In genomic region chr8:112049984-112050383, GRCm38 (mm10) we compare ENCODE assay signal across 26 mouse cellular contexts. TPM values are rescaled to one million over a fixed set of nuclear protein-coding genes. Genes with fewer than 3 reads are reported as not detected.
A peak's percentile ranks its signal among the peaks of the same experiment; 100 is the strongest.
DNase-seq lines count a peak whose midpoint lies in the region; ATAC-seq and TF ChIP-seq lines count a peak whose summit lies in the region.
"Had no signal": no experiment of that assay in that cellular context is flagged by ENCODE, and none has a peak within 500 bp of the region (broad histone marks: within the 10 kb centered on the region; RNA-seq: fewer than 3 reads in every experiment).

No protein-coding gene starts in this region.

- no peaks in the 10 kb centered on the region for H3K9me3 ChIP-seq in forebrain, postnatal 0 days (ENCODE audit: low read length)
- H3K9me3 ChIP-seq in forebrain, embryonic 16.5 days (ENCODE audit: control insufficient read depth, low read length): no peaks in the 10 kb centered on the region
- H3K9me3 ChIP-seq in ES-Bruce4 (replicated peaks; ENCODE audit: control insufficient read depth, insufficient read depth, low read length, poor library complexity, severe bottlenecking): no peaks in the 10 kb centered on the region
- H3K9me3 ChIP-seq: embryonic facial prominence, embryonic 13.5 days; hindbrain, embryonic 12.5 days; intestine, embryonic 15.5 days had no signal

- no peak overlapping the region for H3K27ac ChIP-seq in forebrain, postnatal 0 days (ENCODE audit: low read depth, low read length)
- no peak overlapping the region for H3K27ac ChIP-seq in forebrain, embryonic 16.5 days (ENCODE audit: low read length)
- H3K27ac ChIP-seq in left cerebral cortex, adult 2 months: no peak overlapping the region
- H3K27ac ChIP-seq in ES-Bruce4 (ENCODE audit: insufficient read depth, low read length): no peak overlapping the region
- H3K27ac ChIP-seq in testis, adult 2 months (ENCODE audit: control insufficient read depth, insufficient read depth, low read depth, low read length): no peak overlapping the region
- H3K27ac ChIP-seq: embryonic facial prominence, embryonic 13.5 days; hindbrain, embryonic 12.5 days; intestine, embryonic 15.5 days; limb, embryonic 13.5 days had no signal

- intact Hi-C loops in left cerebral cortex, adult 2 months (cut with DNase I): loop anchor here (5.0 kb wide), 1 partner anchor 922 kb away; no protein-coding TSS in a partner anchor
- intact Hi-C loops in left cerebral cortex, postnatal 14 days (cut with DNase I): loop anchor here (5.0 kb wide), 1 partner anchor 1582 kb away; no protein-coding TSS in a partner anchor

- WGBS in forebrain, postnatal 0 days: 87% methylated on average over 6 of the region's 6 CpGs
- 87% methylated on average over 6 of the region's 6 CpGs for WGBS in forebrain, embryonic 16.5 days

- no peaks in the 10 kb centered on the region for H3K4me1 ChIP-seq in forebrain, postnatal 0 days (ENCODE audit: insufficient read depth)
- H3K4me1 ChIP-seq in forebrain, embryonic 16.5 days (replicated peaks; ENCODE audit: control insufficient read depth, insufficient read depth, low read length): no peaks in the 10 kb centered on the region
- H3K4me1 ChIP-seq in ES-Bruce4 (ENCODE audit: control insufficient read depth, insufficient read depth, low read length): no peaks in the 10 kb centered on the region
- H3K4me1 ChIP-seq in testis, adult 2 months (ENCODE audit: control insufficient read depth, insufficient read depth, low read length): no peaks in the 10 kb centered on the region
- H3K4me1 ChIP-seq: embryonic facial prominence, embryonic 13.5 days; hindbrain, embryonic 12.5 days; intestine, embryonic 15.5 days; limb, embryonic 13.5 days had no signal

- no peak overlapping the region for H3K9ac ChIP-seq in forebrain, postnatal 0 days
- no peak overlapping the region for H3K9ac ChIP-seq in forebrain, embryonic 16.5 days (replicated peaks; ENCODE audit: low read depth, low read length)
- no peak overlapping the region for H3K9ac ChIP-seq in ES-Bruce4 (ENCODE audit: low read depth, poor library complexity, severe bottlenecking)
- H3K9ac ChIP-seq: embryonic facial prominence, embryonic 13.5 days; hindbrain, embryonic 12.5 days; intestine, embryonic 15.5 days; limb, embryonic 13.5 days had no signal

- peak; percentile 36 for TF ChIP-seq CTCF in forebrain, postnatal 0 days (IDR thresholded peaks at IDR 0.05; ENCODE audit: low read depth)
- TF ChIP-seq CTCF in left cerebral cortex, adult 2 months (IDR thresholded peaks at IDR 0.05): peak; percentile 9
- peak; percentile 22 for TF ChIP-seq CTCF in ES-Bruce4 (IDR thresholded peaks at IDR 0.05; ENCODE audit: low read depth, low read length)
- TF ChIP-seq CTCF in testis, adult 2 months (IDR thresholded peaks at IDR 0.05; ENCODE audit: control insufficient read depth, insufficient read depth, insufficient replicate concordance, low read depth, low read length): peak; percentile 62; the same call in 1 of the 2 replicates

- no peak for TF ChIP-seq POLR2A in ES-Bruce4 (IDR thresholded peaks at IDR 0.05; ENCODE audit: insufficient read depth, low read length)
- no peak for TF ChIP-seq POLR2A in testis, adult 2 months (IDR thresholded peaks at IDR 0.05; ENCODE audit: control insufficient read depth, low read depth, low read length)

- H3K4me3 ChIP-seq in forebrain, postnatal 0 days (ENCODE audit: low read depth, low read length): no peak overlapping the region
- H3K4me3 ChIP-seq in forebrain, embryonic 16.5 days (replicated peaks; ENCODE audit: low read length): no peak overlapping the region
- H3K4me3 ChIP-seq in left cerebral cortex, adult 2 months: no peak overlapping the region
- H3K4me3 ChIP-seq in ES-Bruce4 (ENCODE audit: low read depth, low read length): no peak overlapping the region
- H3K4me3 ChIP-seq in testis, adult 2 months (ENCODE audit: control insufficient read depth, low read depth, low read length): no peak overlapping the region
- H3K4me3 ChIP-seq: embryonic facial prominence, embryonic 13.5 days; hindbrain, embryonic 12.5 days; intestine, embryonic 15.5 days; limb, embryonic 13.5 days had no signal

- no peaks in the 10 kb centered on the region for H3K36me3 ChIP-seq in forebrain, postnatal 0 days (ENCODE audit: insufficient read depth)
- H3K36me3 ChIP-seq in forebrain, embryonic 16.5 days (ENCODE audit: control insufficient read depth, insufficient read depth): no peaks in the 10 kb centered on the region
- no peaks in the 10 kb centered on the region for H3K36me3 ChIP-seq in ES-Bruce4 (ENCODE audit: control insufficient read depth, insufficient read depth, low read length, poor library complexity, severe bottlenecking)
- no peaks in the 10 kb centered on the region for H3K36me3 ChIP-seq in testis, adult 2 months (ENCODE audit: control insufficient read depth, insufficient read depth, low read length)
- H3K36me3 ChIP-seq: embryonic facial prominence, embryonic 13.5 days; hindbrain, embryonic 12.5 days; intestine, embryonic 15.5 days; limb, embryonic 13.5 days had no signal

- DNase-seq in forebrain, postnatal 0 days: no peak
- no peak for DNase-seq in left cerebral cortex, adult 2 months (ENCODE audit: extremely low spot score in 1 of 2, low spot score in 2 of 2)
- no peak for DNase-seq in left cerebral cortex, postnatal 14 days (ENCODE audit: low spot score in 2 of 2)
- DNase-seq in layer of hippocampus, postnatal 10 days (ENCODE audit: low spot score in 2 of 2): no peak
- DNase-seq: adrenal gland, postnatal 25 days; cerebellum, adult 11-12 months; cerebellum, postnatal 14 days; heart, postnatal 14 days; kidney, postnatal 10 days; layer of hippocampus, adult 9-11 months; lung, postnatal 4 days; retina, postnatal 1 day; right cerebral cortex, postnatal 4 days; thymus, postnatal 14 days had no signal

- H3K4me2 ChIP-seq in forebrain, postnatal 0 days (ENCODE audit: low read depth): no peak overlapping the region
- no peak overlapping the region for H3K4me2 ChIP-seq in forebrain, embryonic 16.5 days (ENCODE audit: low read length)
- H3K4me2 ChIP-seq: embryonic facial prominence, embryonic 13.5 days; heart, embryonic 11.5 days; hindbrain, embryonic 12.5 days; intestine, embryonic 15.5 days; limb, embryonic 13.5 days had no signal

- H3K27me3 ChIP-seq in forebrain, postnatal 0 days (ENCODE audit: insufficient read depth, low read length): no peaks in the 10 kb centered on the region
- no peaks in the 10 kb centered on the region for H3K27me3 ChIP-seq in forebrain, embryonic 16.5 days (replicated peaks; ENCODE audit: control insufficient read depth, insufficient read depth, low read length)
- H3K27me3 ChIP-seq in ES-Bruce4 (ENCODE audit: control insufficient read depth, insufficient read depth, low read length, poor library complexity, severe bottlenecking): no peaks in the 10 kb centered on the region
- no peaks in the 10 kb centered on the region for H3K27me3 ChIP-seq in testis, adult 2 months (ENCODE audit: control insufficient read depth, insufficient read depth, low read length)
- H3K27me3 ChIP-seq: embryonic facial prominence, embryonic 13.5 days; hindbrain, embryonic 12.5 days; intestine, embryonic 15.5 days had no signal

- no peak for ATAC-seq in forebrain, postnatal 0 days
- no peak for ATAC-seq in forebrain, embryonic 16.5 days
- ATAC-seq: activated CD4-positive, CD25-positive, alpha-beta regulatory T cell, adult 4 months; forebrain, embryonic 14.5 days; intestine, embryonic 15.5 days had no signal

- no peak for TF ChIP-seq EP300 in ES-Bruce4 (IDR thresholded peaks at IDR 0.05; ENCODE audit: insufficient read depth, low read depth, low read length)

RNA-seq across cellular contexts. Expression of gene Gm6793, which starts 35.1 kb away (rescaled TPM):
- not detected in 2 replicates for total RNA-seq in forebrain, postnatal 0 days (2014; rRNA removed)
- 0.16 and 0.35 TPM in 2 replicates for polyA plus RNA-seq in forebrain, postnatal 0 days (2015; fragmentation: Nextera tagmentation; extraction: Ambion mirVana)
- polyA plus RNA-seq in forebrain, embryonic 16.5 days (2015; fragmentation: Nextera tagmentation; extraction: Ambion mirVana): 0.85 TPM in 1 of 2 replicates, not detected in the other
- not detected for total RNA-seq in left cerebral cortex, adult 2 months (2021)
- total RNA-seq in left cerebral cortex, postnatal 14 days (2021): under 1 TPM in 1 of 2 experiments, not detected in 1; 0.22 TPM
- 0.68 and 0.90 TPM in 2 replicates for polyA plus RNA-seq in ES-Bruce4 (2011; ENCODE audit: insufficient read depth, insufficient read length, low read depth, missing spikeins)
- 0.06 TPM in 1 of 2 replicates, not detected in the other for polyA plus RNA-seq in testis, adult 2 months (2012; rRNA removed)
- total RNA-seq in layer of hippocampus, postnatal 10 days (2021): not detected
- total RNA-seq: adrenal gland, postnatal 25 days; CH12.LX had no signal
- polyA plus RNA-seq: liver, embryonic 16.5 days had no signal

RNA-seq across cellular contexts. Expression of gene Terf2ip, which starts 38.8 kb away (rescaled TPM):
- 61.0 and 71.2 TPM in 2 replicates for total RNA-seq in forebrain, postnatal 0 days (2014; rRNA removed)
- polyA plus RNA-seq in forebrain, postnatal 0 days (2015; fragmentation: Nextera tagmentation; extraction: Ambion mirVana): 31.6 and 61.5 TPM in 2 replicates
- 57.0 and 64.6 TPM in 2 replicates for polyA plus RNA-seq in forebrain, embryonic 16.5 days (2015; fragmentation: Nextera tagmentation; extraction: Ambion mirVana)
- 10 to 100 TPM; 37.3 to 40.6 TPM for total RNA-seq in left cerebral cortex, adult 2 months (2021)
- total RNA-seq in left cerebral cortex, postnatal 14 days (2021): 10 to 100 TPM; 32.2 to 33.8 TPM
- 10.3 and 10.7 TPM in 2 replicates for polyA plus RNA-seq in ES-Bruce4 (2011; ENCODE audit: insufficient read depth, insufficient read length, low read depth, missing spikeins)
- polyA plus RNA-seq in testis, adult 2 months (2012; rRNA removed): 2.9 and 3.8 TPM in 2 replicates
- 10 to 100 TPM; 37.1 to 37.9 TPM for total RNA-seq in layer of hippocampus, postnatal 10 days (2021)

RNA-seq across cellular contexts. Expression of gene Kars, which starts 38.9 kb away (rescaled TPM):
- total RNA-seq in forebrain, postnatal 0 days (2014; rRNA removed): 125 and 136 TPM in 2 replicates
- polyA plus RNA-seq in forebrain, postnatal 0 days (2015; fragmentation: Nextera tagmentation; extraction: Ambion mirVana): 160 and 165 TPM in 2 replicates
- polyA plus RNA-seq in forebrain, embryonic 16.5 days (2015; fragmentation: Nextera tagmentation; extraction: Ambion mirVana): 171 and 181 TPM in 2 replicates
- total RNA-seq in left cerebral cortex, adult 2 months (2021): 10 to 100 TPM; 67.6 to 73.6 TPM
- 10 to 100 TPM; 68.3 to 71.8 TPM for total RNA-seq in left cerebral cortex, postnatal 14 days (2021)
- polyA plus RNA-seq in ES-Bruce4 (2011; ENCODE audit: insufficient read depth, insufficient read length, low read depth, missing spikeins): 306 and 325 TPM in 2 replicates
- 59.9 and 60.4 TPM in 2 replicates for polyA plus RNA-seq in testis, adult 2 months (2012; rRNA removed)
- total RNA-seq in layer of hippocampus, postnatal 10 days (2021): 10 to 100 TPM; 83.3 to 96.7 TPM

RNA-seq across cellular contexts. Expression of gene Adat1, which starts 57.9 kb away (rescaled TPM):
- 4.5 TPM in 2 replicates for total RNA-seq in forebrain, postnatal 0 days (2014; rRNA removed)
- polyA plus RNA-seq in forebrain, postnatal 0 days (2015; fragmentation: Nextera tagmentation; extraction: Ambion mirVana): 3.4 and 4.3 TPM in 2 replicates
- 8.4 and 10.0 TPM in 2 replicates for polyA plus RNA-seq in forebrain, embryonic 16.5 days (2015; fragmentation: Nextera tagmentation; extraction: Ambion mirVana)
- 1 to 10 TPM; 6.4 to 6.6 TPM for total RNA-seq in left cerebral cortex, adult 2 months (2021)
- total RNA-seq in left cerebral cortex, postnatal 14 days (2021): 1 to 10 TPM; 4.8 to 5.2 TPM
- 22.0 and 22.3 TPM in 2 replicates for polyA plus RNA-seq in ES-Bruce4 (2011; ENCODE audit: insufficient read depth, insufficient read length, low read depth, missing spikeins)
- polyA plus RNA-seq in testis, adult 2 months (2012; rRNA removed): 4.5 and 5.3 TPM in 2 replicates
- 1 to 10 TPM; 5.0 to 5.2 TPM for total RNA-seq in layer of hippocampus, postnatal 10 days (2021)

Comparison
In these comparisons a context has a peak if more than half of its experiments do, and no peak if none do; other contexts are left out.
1. CTCF ChIP-seq: peak in every context shown above with its lines; median percentile 62 in testis, adult 2 months; 36 in forebrain, postnatal 0 days; 22 in ES-Bruce4; 9 in left cerebral cortex, adult 2 months.